Mouse (Mus musculus) cortical plate, adult 2 months (tissue): ENCODE results near the gene Fbxl5.

Source experiments
- CTCF ChIP-seq: fragments of 200-500 bp; IDR thresholded peaks from 2 replicates; pipeline ENCODE4 v1.5.1; 2011; ENCODE audit warnings: mild to moderate bottlenecking, control low read depth, low read length; ENCODE audit not compliant: insufficient read depth; ENCODE audit errors: extremely low read depth
- POLR2A ChIP-seq: fragments of 200-500 bp; IDR thresholded peaks from 2 replicates; pipeline ENCODE4 v1.6.1; 2011; ENCODE audit warnings: mild to moderate bottlenecking, low read length, control low read depth; ENCODE audit not compliant: insufficient read depth; ENCODE audit errors: extremely low read depth

DNA sequence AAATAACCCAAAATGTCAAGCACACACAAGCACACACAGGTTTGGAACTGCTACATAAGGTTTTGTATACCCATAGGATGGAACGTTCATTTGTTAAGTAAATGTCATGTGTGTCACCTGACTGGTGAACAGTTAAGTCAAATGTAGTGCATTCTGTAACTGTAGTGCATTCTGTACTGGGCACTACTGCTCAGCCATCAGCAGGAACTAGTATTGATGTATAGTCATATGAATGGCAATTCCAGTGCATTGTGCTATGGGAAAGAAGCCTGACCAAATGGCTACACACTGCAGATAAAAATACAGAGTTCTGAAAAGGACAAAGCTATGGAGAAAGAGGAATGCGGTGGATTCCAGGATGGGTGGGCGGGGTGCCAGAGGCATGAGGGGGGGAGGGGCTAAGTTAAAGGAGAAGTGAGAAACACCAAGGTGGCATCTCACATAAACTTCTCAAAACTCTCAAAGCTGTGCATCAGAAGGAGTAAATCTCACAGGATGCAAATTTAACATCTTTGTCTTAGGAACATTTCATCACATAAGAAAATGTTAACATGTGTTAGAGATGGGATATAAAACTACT is 21.2 kb upstream of the Fbxl5 start:
- TF ChIP-seq CTCF (no peak), POLR2A (no peak)
